In the genomic region with DNA sequence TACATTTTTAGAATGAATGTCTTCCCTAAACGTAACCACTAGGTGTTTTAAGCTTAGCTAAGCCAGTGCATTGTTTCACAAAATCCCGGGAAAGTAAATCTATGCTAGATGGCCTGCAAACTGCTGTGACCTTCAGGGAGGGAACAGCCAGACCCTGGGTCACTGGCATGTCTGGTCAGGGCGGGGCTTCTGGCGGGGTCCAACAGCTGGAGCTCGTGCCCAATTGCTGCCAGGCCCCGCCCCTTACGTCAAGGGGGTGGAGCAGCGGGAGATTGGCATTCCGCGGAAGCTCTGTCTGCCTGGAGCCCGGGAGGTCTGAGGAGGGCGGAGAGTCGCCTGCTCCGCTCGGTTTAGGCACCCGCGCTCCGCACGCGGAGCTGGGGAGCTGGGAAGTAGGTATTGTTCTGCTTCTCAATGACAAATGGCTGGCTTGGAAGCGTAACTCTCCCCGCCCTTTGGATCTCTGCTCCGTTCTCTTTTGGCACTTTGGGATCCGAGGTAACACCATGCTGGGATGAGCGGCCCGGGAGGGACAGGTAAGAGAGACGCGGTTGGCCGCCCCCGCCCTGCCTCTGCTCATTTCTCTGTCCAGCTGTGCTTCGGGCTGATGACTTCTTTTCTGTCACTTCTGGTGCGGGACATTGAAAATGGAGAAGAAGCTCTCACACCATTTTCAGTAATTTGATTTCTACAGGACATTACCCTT, we compare ENCODE assay signal across 8 mouse cellular contexts. TPM values are rescaled to one million over a fixed set of nuclear protein-coding genes. Genes with fewer than 3 reads are reported as not detected.
A peak's percentile ranks its signal among the peaks of the same experiment; 100 is the strongest.
DNase-seq lines count a peak whose midpoint lies in the region; ATAC-seq lines count a peak whose summit lies in the region.

No protein-coding gene starts in this region.

- under 1% methylated on average over 32 of the region's 32 CpGs for WGBS in heart, embryonic 13.5 days
- under 1% methylated on average over 32 of the region's 32 CpGs for WGBS in liver, embryonic 12.5 days (ENCODE audit: insufficient replicate concordance)
- WGBS in stomach, embryonic 15.5 days, result under 1% methylated on average over 32 of the region's 32 CpGs

- peak overlapping the region; percentile 72 for H3K27ac ChIP-seq in brown adipose tissue, adult 24 weeks (replicated peaks; ENCODE audit: low read depth, low read length)
- H3K27ac ChIP-seq in heart, embryonic 13.5 days (replicated peaks), result peak overlapping the region; percentile 70
- H3K27ac ChIP-seq in liver, embryonic 12.5 days, result peak overlapping the region; percentile 69
- peak overlapping the region; percentile 38; the same call in 1 of the 2 replicates for H3K27ac ChIP-seq in stomach, embryonic 15.5 days

- H3K4me3 ChIP-seq in brown adipose tissue, adult 24 weeks (ENCODE audit: insufficient read depth, low read depth, low read length), result peak overlapping the region; percentile 89
- peak overlapping the region; percentile 69 for H3K4me3 ChIP-seq in heart, embryonic 13.5 days
- H3K4me3 ChIP-seq in liver, embryonic 12.5 days, result peak overlapping the region; percentile 67
- H3K4me3 ChIP-seq in stomach, embryonic 15.5 days (replicated peaks), result peak overlapping the region; percentile 59

- H3K9me3 ChIP-seq in heart, embryonic 13.5 days, result no peaks in the 10 kb centered on the region
- no peaks in the 10 kb centered on the region for H3K9me3 ChIP-seq in liver, embryonic 12.5 days (replicated peaks)
- H3K9me3 ChIP-seq in stomach, embryonic 15.5 days, result no peaks in the 10 kb centered on the region

- peak; percentile 94 for DNase-seq in CD4-positive, CD25-positive, alpha-beta regulatory T cell, adult 2 months (ENCODE audit: low read depth, low spot score)
- DNase-seq in fat pad, adult 2 months (ENCODE audit: extremely low read depth, low read depth, low spot score), result peak; percentile 40
- peak; percentile 97 for DNase-seq in kidney, postnatal 10 days
- DNase-seq in natural killer cell, adult 2 months (ENCODE audit: low spot score in 2 of 2), result peak; percentile 72 to 82

- no peaks in the 10 kb centered on the region for H3K36me3 ChIP-seq in heart, embryonic 13.5 days
- no peaks in the 10 kb centered on the region for H3K36me3 ChIP-seq in liver, embryonic 12.5 days
- H3K36me3 ChIP-seq in stomach, embryonic 15.5 days, result no peaks in the 10 kb centered on the region

- H3K4me2 ChIP-seq in heart, embryonic 13.5 days, result peak overlapping the region; percentile 85
- H3K4me2 ChIP-seq in liver, embryonic 12.5 days, result peak overlapping the region; percentile 76
- peak overlapping the region; percentile 74 for H3K4me2 ChIP-seq in stomach, embryonic 15.5 days

- peak overlapping the region; percentile 79 for H3K9ac ChIP-seq in heart, embryonic 13.5 days
- H3K9ac ChIP-seq in liver, embryonic 12.5 days, result peak overlapping the region; percentile 72
- H3K9ac ChIP-seq in stomach, embryonic 15.5 days, result peak overlapping the region; percentile 42; the same call in 1 of the 2 replicates

- H3K27me3 ChIP-seq in heart, embryonic 13.5 days (replicated peaks), result no peaks in the 10 kb centered on the region
- H3K27me3 ChIP-seq in liver, embryonic 12.5 days (replicated peaks), result no peaks in the 10 kb centered on the region
- H3K27me3 ChIP-seq in stomach, embryonic 15.5 days (replicated peaks), result no peaks in the 10 kb centered on the region

- peaks cover 22% of the 10 kb centered on the region for H3K4me1 ChIP-seq in brown adipose tissue, adult 24 weeks (ENCODE audit: control insufficient read depth, insufficient read depth, insufficient read length, low read length)
- peaks cover 34% of the 10 kb centered on the region for H3K4me1 ChIP-seq in heart, embryonic 13.5 days
- peaks cover 34% of the 10 kb centered on the region for H3K4me1 ChIP-seq in liver, embryonic 12.5 days
- peaks cover 4% of the 10 kb centered on the region; the same call in 1 of the 2 replicates for H3K4me1 ChIP-seq in stomach, embryonic 15.5 days

- ATAC-seq in heart, embryonic 13.5 days (ENCODE audit: extremely low read depth, insufficient number of reproducible peaks, low FRiP score, low TSS enrichment), result peak; percentile 95
- ATAC-seq in liver, embryonic 12.5 days, result peak; percentile 100
- peak; percentile 99 for ATAC-seq in stomach, embryonic 15.5 days (ENCODE audit: insufficient read depth, low FRiP score, low read depth)

RNA-seq across cellular contexts. Expression of a gene that starts 35.2 kb away (rescaled TPM):
- polyA plus RNA-seq in brown adipose tissue, adult 24 weeks (2012; ENCODE audit: insufficient read depth, insufficient read length, missing spikeins), result 50.7 and 88.5 TPM in 2 replicates
- 102 and 109 TPM in 2 replicates for polyA plus RNA-seq in heart, embryonic 13.5 days (2015; fragmentation: Nextera tagmentation; extraction: Ambion mirVana)
- 76.0 and 79.2 TPM in 2 replicates for polyA plus RNA-seq in liver, embryonic 12.5 days (2016; fragmentation: Nextera tagmentation; extraction: Ambion mirVana)
- polyA plus RNA-seq in stomach, embryonic 15.5 days (2015; fragmentation: Nextera tagmentation; extraction: Ambion mirVana), result 122 and 130 TPM in 2 replicates

Comparison
In these comparisons a context has a peak if more than half of its experiments do, and no peak if none do; other contexts are left out.
1. Peak in every context shown above with its lines: DNase-seq, ATAC-seq, H3K4me3 ChIP-seq and H3K27ac ChIP-seq.
2. DNase-seq: peak in every context shown above with its lines; median percentile 97 in kidney, postnatal 10 days; 94 in CD4-positive, CD25-positive, alpha-beta regulatory T cell, adult 2 months; 77 in natural killer cell, adult 2 months; 40 in fat pad, adult 2 months.